Mouse (Mus musculus) G1E-ER4 (cell line): Measurements from ENCODE around the gene Mmp17. TPM values are rescaled to one million over a fixed set of nuclear protein-coding genes. Genes with fewer than 3 reads are reported as not detected.

Experiments
- GATA1 ChIP-seq: IDR thresholded peaks from one replicate; pipeline ENCODE4 v1.8.0; 2012; ENCODE audit warnings: low read length, inconsistent platforms
- polyA plus RNA-seq: library from polyadenylated mRNA; stranded (reverse); fragments of >175 nt; gene quantifications from 2 replicates; pipeline ENCODE4 v1.2.3, GENCODE M21; 2012

Gene Mmp17
- polyA plus RNA-seq = 0.01 TPM in 1 of 2 replicates, not detected in the other

- no peak for TF ChIP-seq GATA1
Observed at GRCm38 (mm10) chr5:129583761-129584582, at the start of gene Mmp17. Mmp17 (plus strand) TSS chr5:129584169.

- no peak for TF ChIP-seq GATA1
Observed at GRCm38 (mm10) chr5:129534500-129534899, 49.5 kb upstream of the Mmp17 start.

GRCm38 (mm10) chr5:129535021-129535420 lies 48.9 kb upstream of the Mmp17 start:
- TF ChIP-seq GATA1 = no peak

- TF ChIP-seq GATA1 = no peak
Observed at GRCm38 (mm10) chr5:129535431-129535830, 48.5 kb upstream of the Mmp17 start.

GRCm38 (mm10) chr5:129538826-129539225 lies 45.1 kb upstream of the Mmp17 start:
- TF ChIP-seq GATA1 = no peak

- TF ChIP-seq GATA1 = no peak
Observed at GRCm38 (mm10) chr5:129542236-129542635, 41.7 kb upstream of the Mmp17 start.

- TF ChIP-seq GATA1 = no peak
Observed at GRCm38 (mm10) chr5:129545787-129546186, 38.2 kb upstream of the Mmp17 start.

GRCm38 (mm10) chr5:129549716-129550115 lies 34.3 kb upstream of the Mmp17 start:
- no peak for TF ChIP-seq GATA1

GRCm38 (mm10) chr5:129550790-129551189 lies 33.2 kb upstream of the Mmp17 start:
- no peak for TF ChIP-seq GATA1

GRCm38 (mm10) chr5:129551991-129552390 lies 32.0 kb upstream of the Mmp17 start:
- no peak for TF ChIP-seq GATA1

- no peak for TF ChIP-seq GATA1
Observed at GRCm38 (mm10) chr5:129553642-129554041, 30.3 kb upstream of the Mmp17 start.

GRCm38 (mm10) chr5:129558591-129558990 lies 25.4 kb upstream of the Mmp17 start:
- TF ChIP-seq GATA1 = no peak

GRCm38 (mm10) chr5:129559283-129559682 lies 24.7 kb upstream of the Mmp17 start:
- no peak for TF ChIP-seq GATA1

- no peak for TF ChIP-seq GATA1
Observed at GRCm38 (mm10) chr5:129562342-129562741, 21.6 kb upstream of the Mmp17 start.

- no peak for TF ChIP-seq GATA1
Observed at GRCm38 (mm10) chr5:129568596-129568995, 15.4 kb upstream of the Mmp17 start.

GRCm38 (mm10) chr5:129578201-129578600 lies 5.8 kb upstream of the Mmp17 start:
- no peak for TF ChIP-seq GATA1

GRCm38 (mm10) chr5:129580046-129580445 lies 3.9 kb upstream of the Mmp17 start:
- TF ChIP-seq GATA1 = no peak
